Mouse (Mus musculus): ENCODE data around the gene Gm3727.
"Not testable (repeated sequence)": the region's sequence is repeated elsewhere in the genome, so short reads cannot be mapped to it uniquely, and the experiment has no call there.

Gm3727 gene

DNA sequence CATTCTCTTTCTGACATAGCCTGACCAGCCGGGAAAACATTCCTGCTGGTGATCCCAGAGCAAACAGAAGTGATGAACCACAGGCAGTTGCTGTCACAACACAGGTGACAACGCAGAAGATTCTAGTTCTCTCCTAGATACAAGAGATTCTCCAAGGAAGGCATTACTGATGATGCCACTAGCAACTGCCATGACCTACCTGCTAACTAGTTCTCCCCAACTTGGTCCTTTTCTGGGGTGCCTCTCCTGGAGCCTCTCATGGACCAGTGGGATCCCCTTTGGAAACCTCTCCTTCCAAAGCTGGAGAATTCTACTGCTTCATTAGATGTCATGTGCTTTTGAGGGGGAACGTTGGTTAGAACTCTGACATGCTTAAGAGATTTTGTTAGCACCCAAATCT, at the start of gene Gm3727:
Gene Gm3727 (minus strand): TSS at position 101 of the 400 bp plus-strand sequence.
- DNase-seq (ENCODE audit: low spot score): not testable (repeated sequence)

DNA sequence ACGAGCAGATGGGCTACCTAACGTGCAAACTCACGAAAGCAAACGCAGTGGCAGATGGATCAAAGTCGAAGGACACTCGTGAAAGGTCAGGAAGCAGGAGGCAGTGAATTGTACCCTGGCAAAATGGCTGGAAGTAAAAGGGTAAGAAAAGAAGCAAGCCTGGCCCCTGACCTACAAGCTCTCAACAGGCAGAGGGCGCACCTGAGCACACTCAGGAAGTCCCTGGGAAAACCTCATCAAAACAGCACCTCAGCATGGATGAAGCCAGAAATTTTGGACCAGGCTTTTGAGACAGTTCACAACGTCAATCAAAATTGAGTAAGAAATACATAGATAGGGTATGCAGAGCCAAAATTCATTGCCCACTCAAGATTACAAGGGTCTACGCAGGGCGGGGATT, 21.0 kb downstream of the Gm3727 start:
- not testable (repeated sequence) for DNase-seq (ENCODE audit: low spot score)
